Mouse (Mus musculus) thymus, adult 2 months (tissue): Measurements from ENCODE around the gene Ncoa5.

Experiments used
- CTCF ChIP-seq: fragments of 200-500 bp; IDR thresholded peaks from 2 replicates; pipeline ENCODE4 v1.5.1; 2012; ENCODE audit warnings: mild to moderate bottlenecking, control low read depth, low read length, moderate library complexity, borderline replicate concordance; ENCODE audit not compliant: control insufficient read depth, poor library complexity, insufficient read depth; ENCODE audit errors: extremely low read depth
- POLR2A ChIP-seq: fragments of 200-500 bp; IDR thresholded peaks from 2 replicates; pipeline ENCODE4 v1.6.1; 2012; ENCODE audit warnings: mild to moderate bottlenecking, low read length, control low read depth, moderate library complexity; ENCODE audit not compliant: control insufficient read depth, poor library complexity, insufficient read depth; ENCODE audit errors: extremely low read depth

- TF ChIP-seq CTCF, result no peak
- no peak for TF ChIP-seq POLR2A
Measured at GRCm38 (mm10) chr2:165035058-165035431, 378 bp upstream of the Ncoa5 start.
